Mouse (Mus musculus) brain, embryonic 14.5 days (tissue): ENCODE measurements around the gene Cuedc2. TPM values are rescaled to one million over a fixed set of nuclear protein-coding genes. Genes with fewer than 3 reads are reported as not detected.
A peak's percentile ranks its signal among the peaks of the same experiment; 100 is the strongest.

Experiments used
- DNase-seq: peaks from one replicate; pipeline ENCODE4 v3.0.0-alpha.2; 2011; ENCODE audit warnings: low read depth
- CTCF ChIP-seq: fragments of 200-500 bp; IDR thresholded peaks from 2 replicates; pipeline ENCODE4 v1.5.1; 2012; ENCODE audit warnings: inconsistent platforms, mild to moderate bottlenecking, moderate library complexity, borderline replicate concordance; ENCODE audit not compliant: insufficient read depth, insufficient read length; ENCODE audit errors: extremely low read depth
- POLR2A ChIP-seq: fragments of 200-500 bp; IDR thresholded peaks from 2 replicates; pipeline ENCODE4 v1.6.1; 2012; ENCODE audit warnings: mild to moderate bottlenecking, inconsistent platforms, borderline replicate concordance; ENCODE audit not compliant: poor library complexity, insufficient read depth, insufficient read length, severe bottlenecking; ENCODE audit errors: extremely low read depth
- polyA plus RNA-seq: library from polyadenylated mRNA; depleted of rRNA; stranded (reverse); fragments of >200 nt; gene quantifications from 2 replicates; pipeline ENCODE4 v1.2.3, GENCODE M21; 2012

Cuedc2 gene
- polyA plus RNA-seq, 1 experiment = 206 TPM

GRCm38 (mm10) chr19:46303251-46304215 is 35.0 kb downstream of the Cuedc2 start:
- no peak for TF ChIP-seq CTCF
- TF ChIP-seq POLR2A = no peak
- DNase-seq = no peak

GRCm38 (mm10) chr19:46302551-46302950 is 36.0 kb downstream of the Cuedc2 start:
- no peak for DNase-seq
- no peak for TF ChIP-seq POLR2A
- no peak for TF ChIP-seq CTCF

- TF ChIP-seq POLR2A = no peak
- TF ChIP-seq CTCF = no peak
Measured at GRCm38 (mm10) chr19:46300294-46301045, 38.0 kb downstream of the Cuedc2 start.

GRCm38 (mm10) chr19:46296938-46297337 is 41.6 kb downstream of the Cuedc2 start:
- no peak for DNase-seq
- no peak for TF ChIP-seq CTCF
- TF ChIP-seq POLR2A = no peak

More at GRCm38 (mm10) chr19:46300294-46301045, 38.0 kb downstream of the Cuedc2 start:
- DNase-seq = no peak

GRCm38 (mm10) chr19:46290535-46291105 is 47.9 kb downstream of the Cuedc2 start:
- DNase-seq = no peak
- TF ChIP-seq CTCF (no peak), POLR2A (no peak)

- TF ChIP-seq POLR2A (no peak), CTCF (no peak)
- no peak for DNase-seq
Measured at GRCm38 (mm10) chr19:46287566-46287965, 50.9 kb downstream of the Cuedc2 start.

- DNase-seq = no peak
- TF ChIP-seq POLR2A (no peak), CTCF (no peak)
Measured at GRCm38 (mm10) chr19:46286926-46287325, 51.6 kb downstream of the Cuedc2 start.

- no peak for TF ChIP-seq CTCF
- TF ChIP-seq POLR2A = no peak
- DNase-seq = peak; percentile 9
Measured at GRCm38 (mm10) chr19:46286047-46286446, 52.5 kb downstream of the Cuedc2 start.

- no peak for DNase-seq
Measured at GRCm38 (mm10) chr19:46285631-46286030, 52.9 kb downstream of the Cuedc2 start.

GRCm38 (mm10) chr19:46284686-46285085 is 53.8 kb downstream of the Cuedc2 start:
- TF ChIP-seq POLR2A (no peak), CTCF (no peak)

More at GRCm38 (mm10) chr19:46285631-46286030, 52.9 kb downstream of the Cuedc2 start:
- no peak for TF ChIP-seq CTCF
- TF ChIP-seq POLR2A = no peak

More at GRCm38 (mm10) chr19:46284686-46285085, 53.8 kb downstream of the Cuedc2 start:
- DNase-seq = no peak
